Mouse (Mus musculus) hindbrain, embryonic 14.5 days (tissue): Measurements from ENCODE around the gene Ak1. TPM values are rescaled to one million over a fixed set of nuclear protein-coding genes. Genes with fewer than 3 reads are reported as not detected.

ENCODE experiments used
- ATAC-seq: fragments of 200-750 bp; cut with Nextera tagmentation; 2 replicates; pipeline ENCODE4 v1.8.0; 2017; ENCODE audit warnings: moderate number of reproducible peaks, mild to moderate bottlenecking, moderate TSS enrichment, moderate library complexity; ENCODE audit not compliant: low FRiP score
- DNase-seq: peaks from one replicate; pipeline ENCODE4 v3.0.0-alpha.2; 2015; ENCODE audit warnings: low spot score
- H3K27ac ChIP-seq: fragments of 300-500 bp; sonication (generic); 2 replicates; pipeline ENCODE4 v1.5.1; 2014; ENCODE audit warnings: mild to moderate bottlenecking, moderate library complexity
- H3K27me3 ChIP-seq: fragments of 300-500 bp; sonication (generic); 2 replicates; pipeline ENCODE4 v1.6.1; 2014; ENCODE audit warnings: mild to moderate bottlenecking, low read length, mixed read lengths; ENCODE audit not compliant: control insufficient read depth, insufficient read depth
- H3K36me3 ChIP-seq: fragments of 300-500 bp; sonication (generic); replicated peaks from 2 replicates; pipeline ENCODE4 v1.6.1; 2014; ENCODE audit not compliant: control insufficient read depth, insufficient read depth
- H3K4me1 ChIP-seq: fragments of 300-500 bp; sonication (generic); replicated peaks from 2 replicates; pipeline ENCODE4 v1.6.1; 2014; ENCODE audit warnings: antibody characterized with exemption, low read length, mixed read lengths; ENCODE audit not compliant: control insufficient read depth, insufficient read depth
- H3K4me2 ChIP-seq: fragments of 300-500 bp; sonication (generic); replicated peaks from 2 replicates; pipeline ENCODE4 v1.6.1; 2014; ENCODE audit warnings: mild to moderate bottlenecking, moderate library complexity
- H3K4me3 ChIP-seq: fragments of 300-500 bp; sonication (generic); replicated peaks from 2 replicates; pipeline ENCODE4 v1.5.1; 2014; ENCODE audit warnings: mild to moderate bottlenecking, low read length
- H3K9ac ChIP-seq: fragments of 300-500 bp; sonication (generic); 2 replicates; pipeline ENCODE4 v1.6.1; 2014
- H3K9me3 ChIP-seq: fragments of 300-500 bp; sonication (generic); 2 replicates; pipeline ENCODE4 v1.6.1; 2016; ENCODE audit warnings: low read length; ENCODE audit not compliant: control insufficient read depth
- WGBS: fragments of 180-500 bp; shearing (Covaris S2); extraction: QIAGEN DNeasy Blood & Tissue Kit; methylation state at CpG from one replicate; pipeline ENCODE4 v1.1.7; 2014; 5-methylcytosine and 5-hydroxymethylcytosine counted together
- polyA plus RNA-seq: library from polyadenylated mRNA; unstranded; fragments of >200 nt; fragmentation: Nextera tagmentation; extraction: Ambion mirVana; gene quantifications from 2 replicates; pipeline ENCODE4 v1.2.1, GENCODE M21; 2014

The Ak1 gene
- polyA plus RNA-seq, 1 experiment from 2014 or later: 78.1 TPM

DNA sequence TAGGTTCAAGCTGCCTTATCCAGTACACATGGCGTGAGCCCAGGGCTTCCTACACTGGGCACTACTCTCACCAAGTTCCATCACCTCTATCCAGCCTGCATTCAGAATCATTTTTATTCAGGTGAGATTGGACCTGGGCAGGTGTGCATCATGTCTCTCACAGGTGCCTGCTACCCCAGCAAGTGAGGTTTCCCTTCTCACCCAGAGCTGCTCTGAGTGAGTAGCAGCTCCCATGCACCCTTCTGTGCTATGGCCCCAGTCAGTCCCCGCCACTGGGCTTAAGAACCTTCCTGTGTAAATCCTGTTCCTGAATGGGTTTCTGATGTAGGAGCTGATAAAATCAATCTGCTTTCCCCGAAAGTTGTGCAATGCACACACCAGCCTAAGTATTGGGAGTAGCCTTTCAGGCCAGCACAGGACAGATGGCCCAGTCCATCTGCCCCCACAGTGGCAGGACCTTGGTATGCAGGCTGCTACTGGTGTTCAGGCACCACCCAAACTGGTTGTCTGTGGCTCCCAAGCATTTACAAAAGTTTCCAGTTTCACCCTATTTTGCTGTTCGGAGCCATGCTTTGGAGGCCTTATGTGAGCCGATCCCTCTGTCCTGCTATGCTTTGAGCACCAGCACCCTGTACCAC lies 2.7 kb downstream of the Ak1 start:
- DNase-seq (no peak), ATAC-seq (no peak)
- WGBS: 87% methylated on average over 5 of the region's 5 CpGs
- no peaks in the 10 kb centered on the region for H3K9me3 ChIP-seq
- H3K27ac ChIP-seq: no peak overlapping the region
- no peak overlapping the region for H3K9ac ChIP-seq
- no peaks in the 10 kb centered on the region for H3K36me3 ChIP-seq
- H3K27me3 ChIP-seq: no peaks in the 10 kb centered on the region
- H3K4me1 ChIP-seq: peaks cover 49% of the 10 kb centered on the region
- no peak overlapping the region for H3K4me2 ChIP-seq
- no peak overlapping the region for H3K4me3 ChIP-seq

DNA sequence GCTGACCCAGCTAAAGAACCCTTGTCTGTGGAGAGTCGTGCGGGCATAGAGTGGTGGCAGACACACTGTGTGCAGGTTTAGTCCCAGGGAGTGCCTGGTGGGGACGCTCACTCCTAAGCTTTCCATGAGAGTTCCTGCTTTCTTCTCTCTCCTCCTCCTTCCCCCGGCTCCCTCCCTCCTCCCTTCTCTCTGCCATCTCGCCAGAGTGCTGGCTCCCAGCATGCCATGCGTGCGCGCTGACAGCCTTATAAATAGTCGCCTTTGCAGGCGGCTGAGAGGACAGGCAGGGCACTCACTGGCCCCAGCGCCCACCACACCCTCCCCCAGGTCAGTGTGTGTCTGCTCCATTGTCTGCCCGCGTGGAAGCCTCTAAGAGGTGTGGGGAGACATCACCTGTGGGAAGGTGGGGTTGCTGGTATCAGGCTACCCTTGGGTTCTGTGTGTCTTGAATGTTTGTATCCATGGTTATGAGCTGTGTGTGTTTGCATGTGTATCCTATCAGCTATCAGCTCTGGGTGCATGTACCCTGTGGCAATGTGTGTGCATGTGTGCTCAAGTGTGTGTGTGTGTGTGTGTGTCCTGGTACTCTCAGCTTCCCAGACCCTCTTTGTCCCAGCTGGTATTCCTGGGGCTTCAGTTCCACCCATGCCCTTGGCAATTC lies 3.8 kb downstream of the Ak1 start:
- H3K9me3 ChIP-seq: no peaks in the 10 kb centered on the region
- peak overlapping the region; percentile 28 for H3K4me3 ChIP-seq
- peaks cover 44% of the 10 kb centered on the region for H3K4me1 ChIP-seq
- H3K4me2 ChIP-seq: peak overlapping the region; percentile 52
- 2% methylated on average over 13 of the region's 13 CpGs for WGBS
- H3K9ac ChIP-seq: peak overlapping the region; percentile 62
- peak; percentile 84 for DNase-seq
- ATAC-seq: peak; percentile 64; the same call in 1 of the 2 replicates
- no peaks in the 10 kb centered on the region for H3K36me3 ChIP-seq
- H3K27me3 ChIP-seq: no peaks in the 10 kb centered on the region
- peak overlapping the region; percentile 86 for H3K27ac ChIP-seq

DNA sequence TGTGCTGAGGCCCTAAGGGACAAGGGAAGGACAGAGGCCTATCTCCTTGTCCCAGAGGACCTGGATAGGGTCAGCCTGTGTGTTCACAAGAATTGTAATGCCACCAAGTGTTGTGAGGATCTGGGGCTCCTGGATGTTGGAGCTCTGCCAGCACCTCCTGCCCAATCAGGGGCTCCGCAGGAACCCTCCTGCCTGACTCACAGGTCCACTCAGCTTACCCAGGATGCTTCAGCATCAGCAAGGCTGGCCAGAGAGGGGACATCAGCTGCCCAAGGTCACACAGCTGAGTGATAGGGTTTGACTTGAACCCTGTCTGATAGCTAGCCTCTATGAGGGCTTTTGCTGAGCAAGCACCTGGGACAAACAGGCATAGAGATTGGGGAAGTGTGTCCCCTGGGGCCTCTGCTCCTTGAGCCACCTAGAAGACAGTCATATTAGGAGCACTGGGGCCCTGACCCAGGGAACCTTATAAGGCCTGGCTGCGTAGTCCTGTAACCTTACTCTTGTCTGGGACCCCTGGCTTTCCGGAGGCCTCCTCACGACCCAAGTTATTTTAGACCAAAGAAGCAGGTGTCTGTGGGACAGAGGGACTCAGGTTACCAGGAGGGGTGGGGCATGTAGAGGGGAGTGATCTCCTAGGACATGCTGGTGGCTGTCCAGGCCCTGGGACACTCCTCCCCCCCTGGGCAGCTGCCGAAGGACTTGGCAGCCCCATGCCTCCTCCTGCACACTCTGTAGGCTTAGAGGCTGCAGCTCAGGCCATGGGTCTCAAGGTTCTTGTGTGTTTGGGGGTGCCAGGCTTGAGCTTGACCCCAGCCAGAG lies 4.5 kb downstream of the Ak1 start:
- peak overlapping the region; percentile 62 for H3K9ac ChIP-seq
- no peaks in the 10 kb centered on the region for H3K9me3 ChIP-seq
- DNase-seq (no peak), ATAC-seq (no peak; the same call in 1 of the 2 replicates)
- 68% methylated on average over 5 of the region's 5 CpGs for WGBS
- H3K27me3 ChIP-seq: no peaks in the 10 kb centered on the region
- 0 out of 2 replicates have a peak, but pooled peaks cover 2% of the 10 kb centered on the region for H3K36me3 ChIP-seq
- peak overlapping the region; percentile 28 for H3K4me3 ChIP-seq
- peak overlapping the region; percentile 52 for H3K4me2 ChIP-seq
- H3K27ac ChIP-seq: peak overlapping the region; percentile 86
- H3K4me1 ChIP-seq: peaks cover 37% of the 10 kb centered on the region

DNA sequence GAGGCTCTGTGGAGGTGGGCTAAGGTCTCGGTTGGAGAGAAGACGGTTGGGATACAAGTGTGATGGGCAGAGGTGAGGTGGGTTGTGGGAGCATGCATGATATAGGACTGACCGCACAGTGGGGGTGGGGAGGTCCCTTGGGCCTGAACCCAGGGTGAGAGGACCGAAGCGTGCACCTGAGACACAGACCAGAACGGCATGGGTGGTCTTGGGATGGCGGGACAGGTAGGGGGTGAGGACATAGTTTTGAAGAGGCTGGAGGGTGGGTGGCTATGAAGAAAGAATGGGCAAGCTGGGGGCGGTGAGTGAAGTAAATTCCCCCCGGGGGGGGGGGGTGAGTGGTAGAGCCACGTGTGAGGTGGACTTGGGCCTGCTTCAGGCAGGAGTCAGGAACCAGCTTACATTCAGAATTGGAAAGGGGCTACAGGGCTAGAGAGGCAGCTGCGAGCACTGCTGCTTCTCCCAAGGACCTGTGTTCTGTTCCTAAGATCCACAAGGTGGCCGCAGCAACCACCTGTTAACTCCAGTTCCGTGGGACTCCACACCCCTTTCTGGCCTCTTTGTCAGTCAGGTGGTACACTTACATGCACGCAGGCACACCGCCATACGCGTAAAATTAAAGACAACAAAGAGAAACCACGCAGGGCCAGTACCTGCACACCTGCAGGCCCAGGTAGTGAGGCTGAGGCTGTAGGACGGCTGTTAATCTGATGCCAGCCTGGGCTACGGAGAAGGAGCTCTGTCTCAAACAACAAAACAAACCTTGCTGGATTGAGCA lies 5.9 kb downstream of the Ak1 start:
- H3K9ac ChIP-seq: no peak overlapping the region
- peaks cover 36% of the 10 kb centered on the region for H3K4me1 ChIP-seq
- H3K9me3 ChIP-seq: no peaks in the 10 kb centered on the region
- H3K4me3 ChIP-seq: no peak overlapping the region
- ATAC-seq: no peak
- WGBS: 73% methylated on average over 20 of the region's 20 CpGs
- no peak for DNase-seq
- no peak overlapping the region for H3K4me2 ChIP-seq
- no peaks in the 10 kb centered on the region for H3K27me3 ChIP-seq
- H3K27ac ChIP-seq: no peak overlapping the region
- 0 out of 2 replicates have a peak, but pooled peaks cover 3% of the 10 kb centered on the region for H3K36me3 ChIP-seq

DNA sequence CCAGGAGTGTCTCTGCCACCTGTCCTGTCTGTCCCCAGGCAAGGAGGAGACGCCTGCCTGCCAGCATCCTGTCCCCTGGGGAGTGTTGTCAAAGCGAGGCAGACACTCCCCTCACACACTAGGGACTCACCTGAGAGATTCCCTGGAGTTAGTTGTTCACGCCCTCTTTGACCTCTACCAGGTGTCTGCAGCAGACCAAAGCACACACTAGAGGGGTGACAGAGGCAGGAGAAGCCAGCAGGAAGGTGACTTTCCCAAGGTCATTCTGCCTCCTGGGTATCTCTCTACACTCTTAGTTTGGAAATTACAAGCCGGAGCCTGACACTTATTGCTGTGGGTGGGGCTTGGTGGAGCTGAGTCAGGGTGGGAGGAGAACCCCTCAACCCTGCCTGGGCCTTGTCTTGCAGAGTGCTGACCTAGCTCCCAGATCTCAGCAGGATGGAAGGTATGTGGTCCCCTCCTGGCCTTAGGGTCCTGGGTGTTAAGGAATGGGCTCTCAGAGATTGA lies 6.5 kb downstream of the Ak1 start:
- H3K4me3 ChIP-seq: no peak overlapping the region
- peaks cover 36% of the 10 kb centered on the region for H3K4me1 ChIP-seq
- no peaks in the 10 kb centered on the region for H3K27me3 ChIP-seq
- no peak overlapping the region for H3K4me2 ChIP-seq
- H3K9ac ChIP-seq: no peak overlapping the region; the same call in 1 of the 2 replicates
- H3K36me3 ChIP-seq: 0 out of 2 replicates have a peak, but pooled peaks cover 3% of the 10 kb centered on the region
- H3K27ac ChIP-seq: no peak overlapping the region
- ATAC-seq (no peak), DNase-seq (no peak)
- no peaks in the 10 kb centered on the region for H3K9me3 ChIP-seq
- 55% methylated on average over 4 of the region's 4 CpGs for WGBS

DNA sequence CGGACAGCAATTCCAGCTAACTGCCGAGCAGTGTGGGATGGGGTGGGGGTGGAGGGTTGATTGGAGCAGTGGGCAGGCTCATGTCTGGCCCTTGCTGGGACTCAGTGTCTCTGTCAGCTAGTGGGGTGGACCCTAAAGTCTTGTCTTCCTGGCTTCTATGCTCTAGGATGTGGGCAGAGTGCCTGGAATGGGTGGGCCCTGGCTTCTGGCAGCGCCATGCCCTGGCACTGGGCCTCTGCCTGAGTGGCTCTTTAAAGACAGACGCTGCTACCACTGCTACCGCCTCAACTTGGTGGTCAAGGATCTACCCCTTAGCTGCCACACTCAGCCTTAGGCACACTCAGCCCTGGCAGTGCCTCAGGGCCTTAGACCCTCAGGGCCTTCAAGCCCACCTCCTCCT lies 7.2 kb downstream of the Ak1 start:
- peak overlapping the region; percentile 24 for H3K4me2 ChIP-seq
- no peaks in the 10 kb centered on the region for H3K9me3 ChIP-seq
- H3K9ac ChIP-seq: 0 out of 2 replicates have a peak overlapping the region, but pooled peaks have one; percentile 33
- DNase-seq: no peak
- no peak overlapping the region for H3K4me3 ChIP-seq
- WGBS: 31% methylated on average over 5 of the region's 5 CpGs
- peaks cover 3% of the 10 kb centered on the region; the same call in 1 of the 2 replicates for H3K36me3 ChIP-seq
- H3K27me3 ChIP-seq: no peaks in the 10 kb centered on the region
- ATAC-seq: peak; percentile 41
- peaks cover 36% of the 10 kb centered on the region for H3K4me1 ChIP-seq
- 0 out of 2 replicates have a peak overlapping the region, but pooled peaks have one; percentile 32 for H3K27ac ChIP-seq

DNA sequence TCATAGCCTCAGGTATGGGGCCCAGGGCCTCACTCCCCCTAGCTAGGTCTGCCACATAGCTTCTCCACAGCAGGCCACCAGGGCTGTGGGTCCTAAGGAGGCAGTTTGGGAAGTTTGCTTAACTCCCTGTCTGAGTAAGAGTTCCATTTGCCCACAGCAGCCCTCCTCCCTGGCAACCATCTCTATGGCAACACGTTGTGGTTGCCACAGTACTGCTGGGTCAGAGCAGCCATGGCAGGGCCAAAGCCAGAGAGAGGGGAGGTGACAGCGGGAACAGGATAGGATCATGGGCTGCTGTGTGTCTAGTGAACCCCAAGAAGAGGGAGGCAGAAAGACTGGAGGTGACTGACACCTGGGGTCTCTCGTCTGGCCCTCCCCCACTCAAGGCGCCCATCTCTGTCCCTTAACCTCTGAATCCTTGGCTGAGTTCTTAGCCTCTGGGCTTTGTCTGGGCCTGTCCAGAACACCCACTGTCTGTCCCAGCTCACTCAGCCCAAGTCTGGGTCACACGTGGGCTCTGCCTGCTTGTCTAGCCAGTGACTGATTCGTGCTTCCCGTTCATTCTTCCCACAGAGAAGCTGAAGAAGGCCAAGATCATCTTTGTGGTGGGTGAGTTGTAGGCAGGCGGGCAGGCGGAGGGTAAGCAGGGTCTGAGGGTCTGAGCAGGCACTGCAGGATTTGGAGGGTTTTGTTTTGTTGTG lies 7.9 kb downstream of the Ak1 start:
- no peaks in the 10 kb centered on the region for H3K9me3 ChIP-seq
- DNase-seq (peak; percentile 67), ATAC-seq (peak; percentile 49; the same call in 1 of the 2 replicates)
- peak overlapping the region; percentile 65 for H3K27ac ChIP-seq
- no peaks in the 10 kb centered on the region for H3K27me3 ChIP-seq
- H3K4me2 ChIP-seq: peak overlapping the region; percentile 24
- no peak overlapping the region for H3K4me3 ChIP-seq
- peaks cover 3% of the 10 kb centered on the region; the same call in 1 of the 2 replicates for H3K36me3 ChIP-seq
- H3K4me1 ChIP-seq: peaks cover 35% of the 10 kb centered on the region
- 25% methylated on average over 9 of the region's 9 CpGs for WGBS
- H3K9ac ChIP-seq: peak overlapping the region; percentile 3; the same call in 1 of the 2 replicates

DNA sequence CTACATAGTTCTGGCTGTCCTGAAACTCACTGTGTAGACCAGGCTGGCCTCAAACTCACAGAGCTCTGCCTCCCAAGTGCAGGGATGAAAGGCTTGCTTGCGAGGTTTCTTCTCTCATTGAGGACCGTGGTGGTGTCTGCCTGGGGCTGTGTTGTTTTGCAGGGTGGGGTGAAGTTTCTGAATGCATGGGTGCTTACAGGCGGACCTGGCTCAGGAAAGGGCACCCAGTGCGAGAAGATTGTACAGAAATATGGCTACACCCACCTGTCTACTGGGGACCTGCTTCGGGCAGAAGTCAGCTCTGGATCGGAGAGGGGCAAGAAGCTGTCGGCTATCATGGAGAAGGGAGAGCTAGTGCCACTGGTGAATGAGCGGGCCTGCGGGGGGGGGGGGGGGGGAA lies 8.5 kb downstream of the Ak1 start:
- WGBS: 69% methylated on average over 8 of the region's 9 CpGs
- H3K4me3 ChIP-seq: no peak overlapping the region
- H3K9me3 ChIP-seq: no peaks in the 10 kb centered on the region
- H3K36me3 ChIP-seq: peaks cover 3% of the 10 kb centered on the region; the same call in 1 of the 2 replicates
- DNase-seq (no peak), ATAC-seq (no peak)
- H3K4me2 ChIP-seq: peak overlapping the region; percentile 24
- H3K9ac ChIP-seq: peak overlapping the region; percentile 3; the same call in 1 of the 2 replicates
- H3K4me1 ChIP-seq: peaks cover 28% of the 10 kb centered on the region
- no peak overlapping the region for H3K27ac ChIP-seq
- no peaks in the 10 kb centered on the region for H3K27me3 ChIP-seq
